Mouse (Mus musculus): Measurements from ENCODE around the gene Slc25a41. TPM values are rescaled to one million over a fixed set of nuclear protein-coding genes. Genes with fewer than 3 reads are reported as not detected.
"Not testable (repeated sequence)": the region's sequence is repeated elsewhere in the genome, so short reads cannot be mapped to it uniquely, and the experiment has no call there.

The Slc25a41 gene
- total and polyA plus RNA-seq, 2 experiments from 2014 or later: not detected

DNA sequence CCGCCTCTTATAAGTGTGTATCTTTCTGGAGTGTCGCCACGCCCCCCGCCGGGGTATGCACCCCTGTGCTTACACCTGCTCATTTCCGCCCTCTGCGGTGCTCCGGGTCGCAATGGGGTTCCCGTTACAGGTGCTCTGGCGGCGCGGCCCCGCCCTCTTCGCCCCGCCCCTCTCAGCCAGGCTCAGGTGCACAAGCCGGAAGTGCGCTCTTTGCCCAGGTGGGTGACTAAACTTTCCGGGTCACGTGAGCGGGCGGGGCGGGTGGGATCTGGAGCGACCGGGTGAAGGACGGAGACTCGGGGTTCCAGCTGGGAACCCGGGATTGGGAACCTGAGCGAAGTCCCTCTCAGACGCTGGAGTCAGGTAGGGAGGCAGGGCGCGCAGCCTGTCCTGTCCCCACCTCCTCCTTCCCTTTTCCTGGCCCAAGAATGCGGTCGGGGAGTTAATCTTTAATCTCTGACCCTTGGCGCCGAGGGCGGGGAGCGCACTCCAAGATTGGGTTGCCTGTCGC lies 20.6 kb upstream of the Slc25a41 start:
- peaks cover 9% of the 10 kb centered on the region for H3K4me1 ChIP-seq (ENCODE audit: insufficient read depth)
- no peak overlapping the region for H3K9ac ChIP-seq
- no peak for TF ChIP-seq CTCF (IDR thresholded peaks at IDR 0.05; ENCODE audit: low read depth)
- peak overlapping the region; percentile 45 for H3K4me2 ChIP-seq (ENCODE audit: low read depth)
- WGBS: under 1% methylated on average over 39 of the region's 39 CpGs
- H3K4me3 ChIP-seq (ENCODE audit: low read depth, low read length): peak overlapping the region; percentile 30
- H3K36me3 ChIP-seq (ENCODE audit: insufficient read depth): peaks cover 3% of the 10 kb centered on the region; the same call in 1 of the 2 replicates
- no peaks in the 10 kb centered on the region for H3K9me3 ChIP-seq (ENCODE audit: low read length)
- H3K27ac ChIP-seq (ENCODE audit: low read depth, low read length): no peak overlapping the region
- ATAC-seq (no peak), DNase-seq (no peak)
- H3K27me3 ChIP-seq (ENCODE audit: insufficient read depth, low read length): peaks cover 22% of the 10 kb centered on the region

GRCm38 (mm10) chr17:57061069-57061468 lies 19.6 kb upstream of the Slc25a41 start:
- no peak for TF ChIP-seq CTCF (IDR thresholded peaks at IDR 0.05; ENCODE audit: low read depth)
- ATAC-seq: no peak
- DNase-seq: no peak
- H3K9me3 ChIP-seq (ENCODE audit: low read length): no peaks in the 10 kb centered on the region
- peak overlapping the region; percentile 86 for H3K4me3 ChIP-seq (ENCODE audit: low read depth, low read length)
- H3K4me2 ChIP-seq (ENCODE audit: low read depth): peak overlapping the region; percentile 54
- H3K27ac ChIP-seq (ENCODE audit: low read depth, low read length): no peak overlapping the region
- peaks cover 9% of the 10 kb centered on the region for H3K4me1 ChIP-seq (ENCODE audit: insufficient read depth)
- H3K27me3 ChIP-seq (ENCODE audit: insufficient read depth, low read length): peaks cover 22% of the 10 kb centered on the region
- H3K9ac ChIP-seq: no peak overlapping the region; the same call in 1 of the 2 replicates
- peaks cover 9% of the 10 kb centered on the region for H3K36me3 ChIP-seq (ENCODE audit: insufficient read depth)
- WGBS: 38% methylated on average over 10 of the region's 10 CpGs

- peaks cover 15% of the 10 kb centered on the region for H3K36me3 ChIP-seq (ENCODE audit: insufficient read depth)
- H3K9me3 ChIP-seq (ENCODE audit: low read length): no peaks in the 10 kb centered on the region
- peak overlapping the region; percentile 75 for H3K9ac ChIP-seq
- WGBS: under 1% methylated on average over 44 of the region's 44 CpGs
- H3K4me2 ChIP-seq (ENCODE audit: low read depth): peak overlapping the region; percentile 54
- H3K27ac ChIP-seq (ENCODE audit: low read depth, low read length): peak overlapping the region; percentile 87
- peaks cover 22% of the 10 kb centered on the region for H3K27me3 ChIP-seq (ENCODE audit: insufficient read depth, low read length)
- peak; percentile 84 for TF ChIP-seq CTCF (IDR thresholded peaks at IDR 0.05; ENCODE audit: low read depth)
- ATAC-seq (peak; percentile 92), DNase-seq (peak; percentile 97)
- peaks cover 9% of the 10 kb centered on the region for H3K4me1 ChIP-seq (ENCODE audit: insufficient read depth)
- peak overlapping the region; percentile 86 for H3K4me3 ChIP-seq (ENCODE audit: low read depth, low read length)
Observed at GRCm38 (mm10) chr17:57060231-57060801, 18.9 kb upstream of the Slc25a41 start.

- Histone ChIP-seq H3K4me1 (ENCODE audit: insufficient read depth) (peaks cover 9% of the 10 kb centered on the region), H3K27ac (ENCODE audit: low read depth, low read length) (peak within 1 kb of the TSS; percentile 87), H3K4me2 (ENCODE audit: low read depth) (peak within 1 kb of the TSS; percentile 54), H3K36me3 (ENCODE audit: insufficient read depth) (peaks cover 23% of the 10 kb centered on the region), H3K9ac (peak within 1 kb of the TSS; percentile 75), H3K4me3 (ENCODE audit: low read depth, low read length) (peak within 1 kb of the TSS; percentile 86), H3K27me3 (ENCODE audit: insufficient read depth, low read length) (peaks cover 22% of the 10 kb centered on the region), H3K9me3 (ENCODE audit: low read length) (no peaks in the 10 kb centered on the region)
- ATAC-seq: peak; percentile 85
- 3% methylated on average over 33 of the region's 45 CpGs for WGBS
- no peak for TF ChIP-seq CTCF (IDR thresholded peaks at IDR 0.05; ENCODE audit: low read depth)
- peak; percentile 91 for DNase-seq
Observed at GRCm38 (mm10) chr17:57059486-57059977, 18.1 kb upstream of the Slc25a41 start, which contains the start of gene Slc25a23. TSS of gene Slc25a23 (minus strand) at chr17:57059863.

- Histone ChIP-seq H3K9me3 (ENCODE audit: low read length) (no peaks in the 10 kb centered on the region), H3K27me3 (ENCODE audit: insufficient read depth, low read length) (peaks cover 22% of the 10 kb centered on the region), H3K36me3 (ENCODE audit: insufficient read depth) (peaks cover 27% of the 10 kb centered on the region), H3K4me2 (ENCODE audit: low read depth) (peak within 1 kb of the TSS; percentile 54), H3K27ac (ENCODE audit: low read depth, low read length) (peak within 1 kb of the TSS; percentile 87), H3K4me3 (ENCODE audit: low read depth, low read length) (peak within 1 kb of the TSS; percentile 86), H3K9ac (peak within 1 kb of the TSS; percentile 75), H3K4me1 (ENCODE audit: insufficient read depth) (peaks cover 9% of the 10 kb centered on the region)
- ATAC-seq: no peak; the same call in 1 of the 2 replicates
- WGBS: 0% methylated on average over 11 of the region's 22 CpGs
- TF ChIP-seq CTCF (IDR thresholded peaks at IDR 0.05; ENCODE audit: low read depth): no peak
- peak; percentile 21 for DNase-seq
Observed at GRCm38 (mm10) chr17:57058891-57059485, 17.5 kb upstream of the Slc25a41 start, which contains the start of gene Crb3. TSS of gene Crb3 (plus strand) at chr17:57059105.

- H3K4me1 ChIP-seq (ENCODE audit: insufficient read depth): peaks cover 9% of the 10 kb centered on the region
- no peak overlapping the region for H3K9ac ChIP-seq
- DNase-seq (no peak), ATAC-seq (no peak)
- peaks cover 51% of the 10 kb centered on the region for H3K36me3 ChIP-seq (ENCODE audit: insufficient read depth)
- H3K27me3 ChIP-seq (ENCODE audit: insufficient read depth, low read length): peaks cover 4% of the 10 kb centered on the region; the same call in 1 of the 2 replicates
- TF ChIP-seq CTCF (IDR thresholded peaks at IDR 0.05; ENCODE audit: low read depth): no peak
- no peak overlapping the region for H3K27ac ChIP-seq (ENCODE audit: low read depth, low read length)
- WGBS: 95% methylated on average over 3 of the region's 3 CpGs
- H3K4me2 ChIP-seq (ENCODE audit: low read depth): no peak overlapping the region
- H3K9me3 ChIP-seq (ENCODE audit: low read length): no peaks in the 10 kb centered on the region
- H3K4me3 ChIP-seq (ENCODE audit: low read depth, low read length): no peak overlapping the region
Observed at GRCm38 (mm10) chr17:57056246-57056645, 14.8 kb upstream of the Slc25a41 start.

GRCm38 (mm10) chr17:57051679-57052078 lies 10.2 kb upstream of the Slc25a41 start:
- WGBS: 90% methylated on average over 4 of the region's 4 CpGs
- not testable (repeated sequence) for H3K4me2 ChIP-seq (ENCODE audit: low read depth); H3K4me1 ChIP-seq (ENCODE audit: insufficient read depth); H3K4me3 ChIP-seq (ENCODE audit: low read depth, low read length); ATAC-seq; H3K27me3 ChIP-seq (ENCODE audit: insufficient read depth, low read length); H3K9ac ChIP-seq; H3K9me3 ChIP-seq (ENCODE audit: low read length); H3K27ac ChIP-seq (ENCODE audit: low read depth, low read length); DNase-seq
- H3K36me3 ChIP-seq (ENCODE audit: insufficient read depth): peaks cover 72% of the 10 kb centered on the region
- TF ChIP-seq CTCF (IDR thresholded peaks at IDR 0.05; ENCODE audit: low read depth): peak; percentile 34; the same call in 1 of the 2 replicates
